Mouse (Mus musculus) forebrain, embryonic 10.5 days (tissue): Measurements from ENCODE around the gene Mlkl. TPM values are rescaled to one million over a fixed set of nuclear protein-coding genes. Genes with fewer than 3 reads are reported as not detected.

Experiments
- DNase-seq: peaks from one replicate; pipeline ENCODE4 v3.0.0-alpha.2; 2017; ENCODE audit warnings: low spot score; ENCODE audit errors: extremely low spot score
- H3K27ac ChIP-seq: fragments of 300-500 bp; sonication (generic); 2 replicates; pipeline ENCODE4 v1.5.1; 2016; ENCODE audit warnings: mild to moderate bottlenecking
- H3K27me3 ChIP-seq: fragments of 300-500 bp; sonication (generic); 2 replicates; pipeline ENCODE4 v1.6.1; 2016; ENCODE audit warnings: mild to moderate bottlenecking; ENCODE audit not compliant: poor library complexity, severe bottlenecking
- H3K36me3 ChIP-seq: fragments of 300-500 bp; sonication (generic); replicated peaks from 2 replicates; pipeline ENCODE4 v1.6.1; 2016; ENCODE audit warnings: mild to moderate bottlenecking, moderate library complexity
- H3K4me1 ChIP-seq: fragments of 300-500 bp; sonication (generic); 2 replicates; pipeline ENCODE4 v1.6.1; 2016
- H3K4me3 ChIP-seq: fragments of 300-500 bp; sonication (generic); 2 replicates; pipeline ENCODE4 v1.5.1; 2016; ENCODE audit warnings: mild to moderate bottlenecking, moderate library complexity
- H3K9me3 ChIP-seq: fragments of 300-500 bp; sonication (generic); 2 replicates; pipeline ENCODE4 v1.6.1; 2016; ENCODE audit warnings: mild to moderate bottlenecking, moderate library complexity
- WGBS: fragments of 180-500 bp; shearing (Covaris S2); methylation state at CpG from one replicate; pipeline ENCODE4 v1.1.7; 2016; 5-methylcytosine and 5-hydroxymethylcytosine counted together
- polyA plus RNA-seq: library from polyadenylated mRNA; unstranded; fragments of >200 nt; fragmentation: Nextera tagmentation; extraction: Ambion mirVana; gene quantifications from 2 replicates; pipeline ENCODE4 v1.2.1, GENCODE M21; 2016

Mlkl gene
- 0.26 and 0.42 TPM in 2 replicates for polyA plus RNA-seq

- peak; percentile 35 for DNase-seq
- Histone ChIP-seq H3K27me3 (peaks cover 60% of the 10 kb centered on the region), H3K4me1 (peaks cover 13% of the 10 kb centered on the region), H3K9me3 (no peaks in the 10 kb centered on the region), H3K36me3 (no peaks in the 10 kb centered on the region), H3K4me3 (peak within 1 kb of the TSS; percentile 51), H3K27ac (peak within 1 kb of the TSS; percentile 45; the same call in 1 of the 2 replicates)
- WGBS: under 1% methylated on average over 29 of the region's 29 CpGs
Observed at GRCm38 (mm10) chr8:111337890-111338347, at the start of gene Mlkl. TSS of gene Mlkl (minus strand) at chr8:111338177.

- H3K27ac ChIP-seq: no peak overlapping the region
- no peaks in the 10 kb centered on the region for H3K9me3 ChIP-seq
- 87% methylated on average over 9 of the region's 9 CpGs for WGBS
- peaks cover 34% of the 10 kb centered on the region for H3K27me3 ChIP-seq
- no peaks in the 10 kb centered on the region for H3K36me3 ChIP-seq
- no peaks in the 10 kb centered on the region for H3K4me1 ChIP-seq
- H3K4me3 ChIP-seq: no peak overlapping the region
- DNase-seq: no peak
Observed at GRCm38 (mm10) chr8:111385915-111386314, 47.9 kb upstream of the Mlkl start.

- peaks cover 22% of the 10 kb centered on the region for H3K27me3 ChIP-seq
- no peaks in the 10 kb centered on the region for H3K4me1 ChIP-seq
- H3K36me3 ChIP-seq: no peaks in the 10 kb centered on the region
- 65% methylated on average over 2 of the region's 2 CpGs for WGBS
- DNase-seq: no peak
- H3K9me3 ChIP-seq: no peaks in the 10 kb centered on the region
- no peak overlapping the region for H3K4me3 ChIP-seq
- H3K27ac ChIP-seq: no peak overlapping the region
Observed at GRCm38 (mm10) chr8:111384628-111385027, 46.7 kb upstream of the Mlkl start.

- H3K9me3 ChIP-seq: no peaks in the 10 kb centered on the region
- peaks cover 8% of the 10 kb centered on the region for H3K4me1 ChIP-seq
- H3K36me3 ChIP-seq: no peaks in the 10 kb centered on the region
- 0 out of 2 replicates have a peak overlapping the region, but pooled peaks have one; percentile 22 for H3K27ac ChIP-seq
- WGBS: 60% methylated on average over 6 of the region's 6 CpGs
- no peaks in the 10 kb centered on the region for H3K27me3 ChIP-seq
- no peak for DNase-seq
- H3K4me3 ChIP-seq: no peak overlapping the region
Observed at GRCm38 (mm10) chr8:111375192-111375591, 37.2 kb upstream of the Mlkl start.

- H3K9me3 ChIP-seq: no peaks in the 10 kb centered on the region
- H3K36me3 ChIP-seq: no peaks in the 10 kb centered on the region
- H3K27ac ChIP-seq: no peak overlapping the region
- no peaks in the 10 kb centered on the region; the same call in 1 of the 2 replicates for H3K27me3 ChIP-seq
- 87% methylated on average over 9 of the region's 9 CpGs for WGBS
- no peak overlapping the region for H3K4me3 ChIP-seq
- 0 out of 2 replicates have a peak, but pooled peaks cover 5% of the 10 kb centered on the region for H3K4me1 ChIP-seq
- DNase-seq: no peak
Observed at GRCm38 (mm10) chr8:111369711-111370110, 31.7 kb upstream of the Mlkl start.

- Histone ChIP-seq H3K27ac (no peak overlapping the region), H3K36me3 (no peaks in the 10 kb centered on the region), H3K27me3 (no peaks in the 10 kb centered on the region; the same call in 1 of the 2 replicates), H3K4me1 (0 out of 2 replicates have a peak, but pooled peaks cover 5% of the 10 kb centered on the region), H3K9me3 (no peaks in the 10 kb centered on the region), H3K4me3 (no peak overlapping the region)
- DNase-seq: no peak
- 89% methylated on average over 8 of the region's 8 CpGs for WGBS
Observed at GRCm38 (mm10) chr8:111367350-111367749, 29.4 kb upstream of the Mlkl start.

- no peak for DNase-seq
- 50% methylated on average over 14 of the region's 14 CpGs for WGBS
- Histone ChIP-seq H3K27ac (no peak overlapping the region), H3K27me3 (no peaks in the 10 kb centered on the region; the same call in 1 of the 2 replicates), H3K4me1 (0 out of 2 replicates have a peak, but pooled peaks cover 5% of the 10 kb centered on the region), H3K4me3 (no peak overlapping the region), H3K36me3 (no peaks in the 10 kb centered on the region), H3K9me3 (no peaks in the 10 kb centered on the region)
Observed at GRCm38 (mm10) chr8:111366610-111367234, 28.7 kb upstream of the Mlkl start.

GRCm38 (mm10) chr8:111363489-111363888 lies 25.5 kb upstream of the Mlkl start:
- Histone ChIP-seq H3K27ac (no peak overlapping the region), H3K36me3 (no peaks in the 10 kb centered on the region), H3K27me3 (no peaks in the 10 kb centered on the region; the same call in 1 of the 2 replicates), H3K4me1 (peaks cover 14% of the 10 kb centered on the region; the same call in 1 of the 2 replicates), H3K9me3 (no peaks in the 10 kb centered on the region), H3K4me3 (no peak overlapping the region)
- WGBS: 79% methylated on average over 8 of the region's 8 CpGs
- no peak for DNase-seq

- Histone ChIP-seq H3K36me3 (no peaks in the 10 kb centered on the region), H3K4me1 (peaks cover 9% of the 10 kb centered on the region; the same call in 1 of the 2 replicates), H3K9me3 (no peaks in the 10 kb centered on the region), H3K27ac (no peak overlapping the region), H3K4me3 (no peak overlapping the region), H3K27me3 (no peaks in the 10 kb centered on the region; the same call in 1 of the 2 replicates)
- no peak for DNase-seq
- 75% methylated on average over 7 of the region's 7 CpGs for WGBS
Observed at GRCm38 (mm10) chr8:111360579-111361209, 22.7 kb upstream of the Mlkl start.

- Histone ChIP-seq H3K9me3 (no peaks in the 10 kb centered on the region), H3K4me1 (peaks cover 9% of the 10 kb centered on the region; the same call in 1 of the 2 replicates), H3K4me3 (no peak overlapping the region), H3K36me3 (no peaks in the 10 kb centered on the region), H3K27ac (no peak overlapping the region), H3K27me3 (no peaks in the 10 kb centered on the region)
- no peak for DNase-seq
- WGBS: 68% methylated on average over 5 of the region's 5 CpGs
Observed at GRCm38 (mm10) chr8:111359936-111360335, 22.0 kb upstream of the Mlkl start.

- DNase-seq: no peak
- 59% methylated on average over 1 of the region's 1 CpGs for WGBS
- Histone ChIP-seq H3K4me3 (no peak overlapping the region), H3K36me3 (no peaks in the 10 kb centered on the region), H3K4me1 (peaks cover 9% of the 10 kb centered on the region; the same call in 1 of the 2 replicates), H3K27me3 (no peaks in the 10 kb centered on the region), H3K27ac (no peak overlapping the region), H3K9me3 (no peaks in the 10 kb centered on the region)
Observed at GRCm38 (mm10) chr8:111358905-111359304, 20.9 kb upstream of the Mlkl start.

- DNase-seq: no peak
- peaks cover 9% of the 10 kb centered on the region; the same call in 1 of the 2 replicates for H3K4me1 ChIP-seq
- H3K4me3 ChIP-seq: no peak overlapping the region
- WGBS: 89% methylated on average over 4 of the region's 4 CpGs
- H3K27me3 ChIP-seq: no peaks in the 10 kb centered on the region
- 0 out of 2 replicates have a peak, but pooled peaks cover 2% of the 10 kb centered on the region for H3K9me3 ChIP-seq
- no peaks in the 10 kb centered on the region for H3K36me3 ChIP-seq
- H3K27ac ChIP-seq: no peak overlapping the region
Observed at GRCm38 (mm10) chr8:111357433-111357832, 19.5 kb upstream of the Mlkl start.

- H3K4me1 ChIP-seq: no peaks in the 10 kb centered on the region
- no peak for DNase-seq
- no peak overlapping the region for H3K4me3 ChIP-seq
- 0 out of 2 replicates have a peak, but pooled peaks cover 2% of the 10 kb centered on the region for H3K9me3 ChIP-seq
- H3K27me3 ChIP-seq: no peaks in the 10 kb centered on the region
- no peak overlapping the region for H3K27ac ChIP-seq
- WGBS: 85% methylated on average over 9 of the region's 9 CpGs
- no peaks in the 10 kb centered on the region for H3K36me3 ChIP-seq
Observed at GRCm38 (mm10) chr8:111353497-111353896, 15.5 kb upstream of the Mlkl start.
